Mouse (Mus musculus): Measurements from ENCODE around the gene Cidec. TPM values are rescaled to one million over a fixed set of nuclear protein-coding genes. Genes with fewer than 3 reads are reported as not detected.
A peak's percentile ranks its signal among the peaks of the same experiment; 100 is the strongest.

Cidec gene
- polyA plus RNA-seq, 1 experiment from 2014 or later: not detected

DNA sequence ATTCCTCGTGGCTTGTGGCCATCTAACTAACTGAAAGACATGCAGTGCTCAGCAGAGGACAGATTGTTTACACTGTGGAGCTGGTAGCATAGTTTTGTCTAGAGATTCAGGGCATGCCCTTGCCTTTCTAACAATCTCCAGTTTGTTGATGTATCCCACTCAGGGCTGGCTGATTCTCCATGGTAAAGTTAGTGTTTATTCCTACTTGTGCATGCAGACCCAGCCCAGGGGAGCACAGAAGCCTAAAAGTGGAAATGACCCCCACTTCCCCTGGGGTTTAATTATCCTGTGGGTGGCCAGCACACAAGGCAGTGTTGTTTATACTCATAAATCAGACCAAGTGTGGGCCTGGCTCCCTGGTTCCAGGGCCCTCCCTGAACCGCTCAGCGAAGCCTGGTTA is 49.5 kb downstream of the Cidec start:
- H3K4me1 ChIP-seq (replicated peaks): no peaks in the 10 kb centered on the region; the same call in 1 of the 2 replicates
- H3K9ac ChIP-seq: no peak overlapping the region
- peaks cover 93% of the 10 kb centered on the region for H3K36me3 ChIP-seq
- no peak for ATAC-seq (replicated peaks; ENCODE audit: insufficient number of reproducible peaks, insufficient read depth, low FRiP score, low read depth)
- no peak overlapping the region for H3K4me2 ChIP-seq
- no peaks in the 10 kb centered on the region for H3K9me3 ChIP-seq (replicated peaks)
- H3K27ac ChIP-seq: no peak overlapping the region
- WGBS: 85% methylated on average over 3 of the region's 3 CpGs
- no peaks in the 10 kb centered on the region for H3K27me3 ChIP-seq
- H3K4me3 ChIP-seq: no peak overlapping the region

DNA sequence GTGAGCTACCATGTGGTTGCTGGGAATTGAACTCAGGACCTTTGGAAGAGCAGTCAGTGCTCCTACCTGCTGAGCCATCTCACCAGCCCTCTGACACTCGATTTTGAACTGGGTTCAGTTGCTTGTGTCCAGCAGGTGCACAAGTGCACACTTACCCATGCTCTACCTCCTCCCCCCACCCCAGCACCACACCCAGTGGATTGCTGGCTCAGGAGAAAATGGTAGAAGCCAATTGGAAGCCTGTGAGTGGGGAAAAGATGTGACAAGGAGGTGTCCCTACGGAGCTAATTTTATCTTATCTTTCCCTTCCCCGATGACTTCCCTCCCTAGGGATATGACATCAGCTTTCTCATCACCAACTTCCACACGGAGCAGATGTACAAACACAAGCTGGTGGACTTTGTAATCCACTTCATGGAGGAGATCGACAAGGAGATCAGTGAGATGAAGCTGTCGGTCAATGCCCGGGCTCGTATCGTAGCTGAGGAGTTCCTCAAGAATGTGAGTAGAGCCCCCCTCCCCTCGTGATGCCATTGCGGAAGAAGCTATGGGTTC is 50.3 kb downstream of the Cidec start:
- Histone ChIP-seq H3K36me3 (peaks cover 96% of the 10 kb centered on the region), H3K9me3 (replicated peaks) (no peaks in the 10 kb centered on the region), H3K9ac (no peak overlapping the region), H3K4me1 (replicated peaks) (no peaks in the 10 kb centered on the region; the same call in 1 of the 2 replicates), H3K4me2 (no peak overlapping the region), H3K4me3 (no peak overlapping the region), H3K27ac (no peak overlapping the region), H3K27me3 (no peaks in the 10 kb centered on the region)
- WGBS: 63% methylated on average over 11 of the region's 11 CpGs
- ATAC-seq (replicated peaks; ENCODE audit: insufficient number of reproducible peaks, insufficient read depth, low FRiP score, low read depth): no peak

DNA sequence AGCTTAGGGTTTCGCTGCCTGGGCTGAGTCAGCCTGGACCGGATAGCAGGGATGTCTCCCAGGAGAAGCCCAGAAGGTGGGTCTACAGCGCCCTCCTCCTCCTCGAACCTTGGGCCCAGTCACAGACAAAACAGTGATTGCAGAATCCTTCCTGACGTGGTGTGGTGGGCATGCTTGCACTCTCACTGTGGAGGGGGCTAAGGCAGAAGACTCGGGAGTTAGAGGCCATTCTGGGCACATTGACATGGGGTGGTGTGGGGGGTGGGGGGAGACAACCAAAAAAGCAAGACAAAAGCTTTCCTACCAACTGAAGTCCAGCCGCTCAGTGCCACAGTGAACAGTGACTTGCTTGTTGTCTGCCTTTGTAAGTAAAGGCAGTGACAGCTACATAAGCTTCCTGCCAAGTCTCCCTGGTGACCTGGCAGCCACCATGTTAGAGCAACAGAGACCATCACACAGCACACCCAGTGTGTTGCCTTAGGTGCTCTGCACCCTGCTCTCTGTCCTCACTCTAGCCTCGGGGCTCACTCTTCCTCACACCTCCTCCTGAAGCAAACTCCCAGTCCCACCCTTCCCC is 51.1 kb downstream of the Cidec start:
- 88% methylated on average over 8 of the region's 8 CpGs for WGBS
- H3K4me1 ChIP-seq (replicated peaks): peaks cover 3% of the 10 kb centered on the region
- no peak overlapping the region for H3K9ac ChIP-seq
- no peaks in the 10 kb centered on the region for H3K9me3 ChIP-seq (replicated peaks)
- H3K4me2 ChIP-seq: no peak overlapping the region
- no peak overlapping the region for H3K27ac ChIP-seq
- H3K4me3 ChIP-seq: no peak overlapping the region
- ATAC-seq (replicated peaks; ENCODE audit: insufficient number of reproducible peaks, insufficient read depth, low FRiP score, low read depth): no peak
- no peaks in the 10 kb centered on the region for H3K27me3 ChIP-seq
- H3K36me3 ChIP-seq: peaks cover 88% of the 10 kb centered on the region

DNA sequence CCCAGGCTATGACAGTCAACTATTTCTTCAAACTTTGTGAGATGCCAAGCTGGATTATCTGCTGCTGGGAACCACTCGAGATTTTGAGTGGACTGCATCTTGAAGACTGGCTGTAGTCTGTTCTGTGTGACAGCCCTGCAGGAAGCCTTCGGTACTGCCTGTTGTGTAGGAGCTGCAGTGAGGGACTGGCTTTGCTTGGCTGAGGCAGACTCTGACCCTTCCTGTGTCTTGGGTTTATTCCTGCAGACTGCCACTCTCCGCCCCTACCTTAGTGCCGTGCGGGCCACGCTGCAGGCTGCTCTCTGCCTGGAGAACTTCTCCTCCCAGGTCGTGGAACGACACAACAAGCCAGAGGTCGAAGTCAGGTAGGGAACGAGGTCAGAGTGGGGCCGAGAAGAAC is 55.1 kb downstream of the Cidec start:
- no peak overlapping the region for H3K9ac ChIP-seq
- no peaks in the 10 kb centered on the region for H3K27me3 ChIP-seq
- ATAC-seq (replicated peaks; ENCODE audit: insufficient number of reproducible peaks, insufficient read depth, low FRiP score, low read depth): no peak

DNA sequence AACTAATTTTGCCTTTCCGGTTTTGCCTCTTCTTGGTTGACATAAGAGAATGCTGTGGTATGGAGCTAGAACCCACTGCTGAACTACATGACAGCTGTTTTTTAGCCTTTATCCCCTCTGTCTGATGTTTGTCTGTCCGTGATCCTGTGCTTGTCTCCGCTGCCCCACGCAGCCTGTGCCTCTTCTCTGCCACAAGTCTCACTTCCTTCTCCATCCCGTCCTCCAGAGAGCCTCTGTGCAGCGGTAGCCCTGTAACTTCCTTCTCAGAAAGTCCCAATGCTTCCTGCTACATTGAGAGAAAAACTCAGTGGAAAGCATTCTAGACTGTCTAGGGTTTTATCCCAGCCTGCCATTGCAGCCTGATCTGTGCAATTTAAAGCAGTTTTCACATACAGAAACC is 56.3 kb downstream of the Cidec start:
- Histone ChIP-seq H3K9me3 (replicated peaks) (no peaks in the 10 kb centered on the region), H3K36me3 (peaks cover 43% of the 10 kb centered on the region), H3K4me3 (peak overlapping the region; percentile 98), H3K4me2 (peak overlapping the region; percentile 85), H3K27me3 (no peaks in the 10 kb centered on the region), H3K4me1 (replicated peaks) (peaks cover 21% of the 10 kb centered on the region), H3K9ac (0 out of 2 replicates have a peak overlapping the region, but pooled peaks have one; percentile 16), H3K27ac (no peak overlapping the region)
- no peak for ATAC-seq (replicated peaks; ENCODE audit: insufficient number of reproducible peaks, insufficient read depth, low FRiP score, low read depth)
- 69% methylated on average over 6 of the region's 6 CpGs for WGBS

More for the DNA sequence above, 55.1 kb downstream of the Cidec start:
- Histone ChIP-seq H3K36me3 (peaks cover 49% of the 10 kb centered on the region), H3K4me2 (no peak overlapping the region), H3K9me3 (replicated peaks) (no peaks in the 10 kb centered on the region), H3K27ac (no peak overlapping the region), H3K4me3 (no peak overlapping the region), H3K4me1 (replicated peaks) (peaks cover 21% of the 10 kb centered on the region)
- 94% methylated on average over 11 of the region's 11 CpGs for WGBS

DNA sequence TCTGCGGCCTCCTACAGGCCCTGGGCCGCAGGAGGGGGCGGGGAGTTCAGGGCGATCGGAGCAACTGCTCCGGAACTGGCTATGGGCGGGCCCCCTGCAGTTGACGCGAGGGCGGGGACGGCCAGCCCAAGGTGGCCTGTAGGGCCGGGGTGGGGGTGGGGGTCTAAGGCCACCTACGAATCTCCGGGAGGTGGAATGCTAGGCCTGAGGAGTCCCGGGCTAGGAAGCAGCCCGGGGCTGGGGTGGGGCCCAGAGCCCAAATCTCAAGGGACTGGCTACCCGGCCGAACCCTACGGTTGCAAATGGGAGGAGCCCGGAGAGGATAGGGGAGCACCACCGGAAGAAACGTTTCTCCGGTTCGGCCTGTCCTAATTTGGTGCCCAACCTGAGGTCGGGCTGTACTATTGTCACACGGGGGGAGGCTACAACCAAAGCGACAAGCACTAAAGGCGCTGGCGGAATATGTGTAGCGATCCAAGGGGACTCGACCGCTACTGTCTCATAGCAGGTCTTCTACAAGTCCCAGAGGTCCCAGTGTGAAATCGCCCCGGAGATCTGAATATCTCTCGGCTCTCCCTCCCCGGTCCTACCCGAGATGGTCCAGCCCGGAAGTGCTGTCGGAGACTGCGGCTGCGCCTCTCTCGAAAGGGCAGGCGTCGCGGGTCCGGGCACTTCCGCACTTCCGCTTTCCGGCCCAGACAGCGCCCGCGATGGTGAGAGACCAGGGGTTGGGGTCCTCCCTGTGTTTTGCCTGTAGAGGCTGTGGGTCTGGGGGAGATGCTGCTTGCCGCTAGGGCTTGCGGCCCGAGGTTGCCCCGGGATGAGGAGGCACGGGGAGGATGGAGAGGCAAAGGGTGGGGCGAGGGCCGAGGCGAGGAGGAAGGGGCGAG is 57.8 kb downstream of the Cidec start, which contains the start of the genes Tada3 and Arpc4:
Tada3 (minus strand) TSS at position 388 of the 890 bp plus-strand sequence.
Arpc4 (plus strand) TSS at position 620 of the 890 bp plus-strand sequence.
- H3K36me3 ChIP-seq: peaks cover 34% of the 10 kb centered on the region
- ATAC-seq (replicated peaks; ENCODE audit: insufficient number of reproducible peaks, insufficient read depth, low FRiP score, low read depth): peak; percentile 93
- peak within 1 kb of the TSS; percentile 92 for H3K9ac ChIP-seq
- H3K4me3 ChIP-seq: peak within 1 kb of the TSS; percentile 98
- H3K27ac ChIP-seq: peak within 1 kb of the TSS; percentile 99
- H3K9me3 ChIP-seq (replicated peaks): no peaks in the 10 kb centered on the region
- H3K4me1 ChIP-seq (replicated peaks): peaks cover 21% of the 10 kb centered on the region
- no peaks in the 10 kb centered on the region for H3K27me3 ChIP-seq
- peak within 1 kb of the TSS; percentile 85 for H3K4me2 ChIP-seq
- under 1% methylated on average over 61 of the region's 61 CpGs for WGBS

DNA sequence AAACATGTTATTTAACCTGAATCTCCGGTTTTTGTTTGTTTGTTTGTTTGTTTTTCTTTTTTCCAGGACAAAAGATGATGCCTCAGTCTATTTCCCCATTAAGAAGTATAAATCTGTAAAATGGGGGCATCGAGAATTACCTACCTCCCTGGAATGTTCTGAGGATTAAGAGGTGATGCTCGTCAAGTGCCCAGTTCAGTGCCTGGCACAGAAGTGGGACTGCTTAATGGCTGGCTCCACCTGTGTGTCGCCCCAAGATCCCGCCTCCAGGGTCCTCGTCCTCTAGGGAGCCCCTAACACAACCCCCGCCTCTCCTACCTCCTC is 58.4 kb downstream of the Cidec start:
- no peaks in the 10 kb centered on the region for H3K27me3 ChIP-seq
- H3K9me3 ChIP-seq (replicated peaks): no peaks in the 10 kb centered on the region
- ATAC-seq (replicated peaks; ENCODE audit: insufficient number of reproducible peaks, insufficient read depth, low FRiP score, low read depth): no peak
- H3K9ac ChIP-seq: peak overlapping the region; percentile 92
- H3K4me2 ChIP-seq: peak overlapping the region; percentile 85
- H3K4me1 ChIP-seq (replicated peaks): peaks cover 21% of the 10 kb centered on the region
- 6% methylated on average over 7 of the region's 7 CpGs for WGBS
- peak overlapping the region; percentile 99 for H3K27ac ChIP-seq
- H3K36me3 ChIP-seq: peaks cover 36% of the 10 kb centered on the region
- H3K4me3 ChIP-seq: peak overlapping the region; percentile 98

Small RNA genes within 50 kb of the gene (microRNA-seq; reads per million reads assigned to microRNA genes)
- gene Gm24387: not detected

Other genes starting within 250 kb of the Cidec start
- 0.35 and 0.81 TPM in 2 replicates for gene Lhfpl4, start 240.4 kb downstream of the Cidec start, polyA plus RNA-seq (2015; fragmentation: Nextera tagmentation; extraction: Ambion mirVana)
- gene Mtmr14, start 197.9 kb downstream of the Cidec start, polyA plus RNA-seq (2015; fragmentation: Nextera tagmentation; extraction: Ambion mirVana): 20.8 and 26.7 TPM in 2 replicates
- 0.25 TPM in 1 of 2 replicates, not detected in the other for gene Cpne9, start 153.5 kb downstream of the Cidec start, polyA plus RNA-seq (2015; fragmentation: Nextera tagmentation; extraction: Ambion mirVana)
- gene Brpf1, start 128.6 kb downstream of the Cidec start, polyA plus RNA-seq (2015; fragmentation: Nextera tagmentation; extraction: Ambion mirVana): 9.0 and 12.0 TPM in 2 replicates
- gene Ogg1, start 108.8 kb downstream of the Cidec start, polyA plus RNA-seq (2015; fragmentation: Nextera tagmentation; extraction: Ambion mirVana): 6.1 and 9.6 TPM in 2 replicates
- gene Camk1, start 91.8 kb downstream of the Cidec start, polyA plus RNA-seq (2015; fragmentation: Nextera tagmentation; extraction: Ambion mirVana): 110 and 122 TPM in 2 replicates
- 36.1 and 43.9 TPM in 2 replicates for gene Tada3, start 57.9 kb downstream of the Cidec start, polyA plus RNA-seq (2015; fragmentation: Nextera tagmentation; extraction: Ambion mirVana)
- gene Arpc4, start 57.6 kb downstream of the Cidec start, polyA plus RNA-seq (2015; fragmentation: Nextera tagmentation; extraction: Ambion mirVana): 232 and 253 TPM in 2 replicates
- 1.4 and 2.0 TPM in 2 replicates for gene Ttll3, start 46.5 kb downstream of the Cidec start, polyA plus RNA-seq (2015; fragmentation: Nextera tagmentation; extraction: Ambion mirVana)
- 9.5 and 16.1 TPM in 2 replicates for gene Rpusd3, start 16.4 kb downstream of the Cidec start, polyA plus RNA-seq (2015; fragmentation: Nextera tagmentation; extraction: Ambion mirVana)
- 57.4 and 64.0 TPM in 2 replicates for gene Jagn1, start 6.8 kb upstream of the Cidec start, polyA plus RNA-seq (2015; fragmentation: Nextera tagmentation; extraction: Ambion mirVana)
- gene Il17re, start 22.7 kb upstream of the Cidec start, polyA plus RNA-seq (2015; fragmentation: Nextera tagmentation; extraction: Ambion mirVana): 1.4 and 3.5 TPM in 2 replicates
- 11.5 and 15.6 TPM in 2 replicates for gene Il17rc, start 35.7 kb upstream of the Cidec start, polyA plus RNA-seq (2015; fragmentation: Nextera tagmentation; extraction: Ambion mirVana)
- 38.3 and 44.3 TPM in 2 replicates for gene Creld1, start 47.5 kb upstream of the Cidec start, polyA plus RNA-seq (2015; fragmentation: Nextera tagmentation; extraction: Ambion mirVana)
- 0.18 and 0.33 TPM in 2 replicates for gene Prrt3, start 66.2 kb upstream of the Cidec start, polyA plus RNA-seq (2015; fragmentation: Nextera tagmentation; extraction: Ambion mirVana)
- gene Emc3, start 95.9 kb upstream of the Cidec start, polyA plus RNA-seq (2015; fragmentation: Nextera tagmentation; extraction: Ambion mirVana): 84.7 and 90.0 TPM in 2 replicates
- 7.8 and 7.9 TPM in 2 replicates for gene Fancd2, start 95.9 kb upstream of the Cidec start, polyA plus RNA-seq (2015; fragmentation: Nextera tagmentation; extraction: Ambion mirVana)
- gene Fancd2os, start 165.0 kb upstream of the Cidec start, polyA plus RNA-seq (2015; fragmentation: Nextera tagmentation; extraction: Ambion mirVana): 0.15 TPM in 1 of 2 replicates, not detected in the other
- gene Brk1, start 169.0 kb upstream of the Cidec start, polyA plus RNA-seq (2015; fragmentation: Nextera tagmentation; extraction: Ambion mirVana): 159 and 162 TPM in 2 replicates
- gene Vhl, start 188.2 kb upstream of the Cidec start, polyA plus RNA-seq (2015; fragmentation: Nextera tagmentation; extraction: Ambion mirVana): 25.6 and 31.0 TPM in 2 replicates
- gene Irak2, start 202.7 kb upstream of the Cidec start, polyA plus RNA-seq (2015; fragmentation: Nextera tagmentation; extraction: Ambion mirVana): 4.7 and 5.6 TPM in 2 replicates